Mouse (Mus musculus) MEL (cell line): ENCODE results near the gene Lhfpl3. TPM values are rescaled to one million over a fixed set of nuclear protein-coding genes. Genes with fewer than 3 reads are reported as not detected.

ENCODE experiments used
- DNase-seq: peaks from one replicate; pipeline ENCODE4 v3.0.0; 2011; ENCODE audit warnings: low read depth, low spot score
- H3K27ac ChIP-seq: 2 replicates; pipeline ENCODE4 v1.5.1; 2012; ENCODE audit warnings: low read depth, mild to moderate bottlenecking, control low read depth, low read length, moderate library complexity; ENCODE audit not compliant: control insufficient read depth
- H3K27me3 ChIP-seq, 2 experiments: fragments of 150-350 bp in 1 of 2; sonication (generic) in 1 of 2; 2 replicates each; pipeline ENCODE4 v1.6.1; 2012; ENCODE audit warnings: low read length in 2 of 2, mild to moderate bottlenecking in 2 of 2, improper control_type of control experiment in 1 of 2, moderate library complexity in 1 of 2; ENCODE audit not compliant: insufficient read depth in 2 of 2, control insufficient read depth in 1 of 2
- H3K36me3 ChIP-seq, 2 experiments: 2 replicates each; pipeline ENCODE4 v1.6.1; 2012 to 2014; ENCODE audit warnings: low read length in 2 of 2, improper control_type of control experiment in 1 of 2, inconsistent platforms in 1 of 2, mild to moderate bottlenecking in 1 of 2; ENCODE audit not compliant: insufficient read depth in 2 of 2, control insufficient read depth in 1 of 2
- H3K4me1 ChIP-seq, 2 experiments: fragments of 150-350 bp in 1 of 2; sonication (generic) in 1 of 2; 2 replicates each; pipeline ENCODE4 v1.6.1; 2012; ENCODE audit warnings: low read length in 2 of 2, improper control_type of control experiment in 1 of 2, mild to moderate bottlenecking in 1 of 2; ENCODE audit not compliant: insufficient read depth in 2 of 2, control insufficient read depth in 1 of 2
- H3K4me3 ChIP-seq, 2 experiments: fragments of 150-350 bp in 1 of 2; sonication (generic) in 1 of 2; 2 replicates each; pipeline ENCODE4 v1.5.1; 2012; ENCODE audit warnings: low read depth in 2 of 2, low read length in 2 of 2, mild to moderate bottlenecking in 2 of 2, moderate library complexity in 2 of 2, control low read depth in 1 of 2, improper control_type of control experiment in 1 of 2; ENCODE audit not compliant: control insufficient read depth in 1 of 2, insufficient read depth in 1 of 2
- H3K79me2 ChIP-seq: 2 replicates; pipeline ENCODE4 v1.6.1; 2012; ENCODE audit warnings: mild to moderate bottlenecking, low read length, moderate library complexity; ENCODE audit not compliant: control insufficient read depth, poor library complexity, insufficient read depth
- H3K9ac ChIP-seq: 2 replicates; pipeline ENCODE4 v1.6.1; 2012; ENCODE audit warnings: low read depth, mild to moderate bottlenecking, control low read depth, low read length, moderate library complexity; ENCODE audit not compliant: control insufficient read depth, poor library complexity, severe bottlenecking
- H3K9me3 ChIP-seq: fragments of 150-350 bp; sonication (generic); replicated peaks from 2 replicates; pipeline ENCODE4 v1.6.1; 2012; ENCODE audit warnings: mild to moderate bottlenecking, low read length, improper control_type of control experiment, moderate library complexity; ENCODE audit not compliant: insufficient read depth
- CHD1 ChIP-seq: IDR thresholded peaks from 2 replicates; pipeline ENCODE4 v1.6.1; 2012; ENCODE audit warnings: low read depth, mild to moderate bottlenecking, inconsistent platforms, low read length, improper control_type of control experiment
- CTCF ChIP-seq, 3 experiments: IDR thresholded peaks in 2 of 3; conservative IDR thresholded peaks in 1 of 3; 2 replicates each; pipeline ENCODE4 v1.5.1; 2011 to 2012; ENCODE audit warnings: low read length in 3 of 3, low read depth in 2 of 3, mild to moderate bottlenecking in 2 of 3, improper control_type of control experiment in 1 of 3, inconsistent platforms in 1 of 3, mixed read lengths in 1 of 3, moderate library complexity in 1 of 3; ENCODE audit not compliant: control insufficient read depth in 1 of 3, insufficient read depth in 1 of 3, poor library complexity in 1 of 3, severe bottlenecking in 1 of 3
- E2F4 ChIP-seq: IDR thresholded peaks from 2 replicates; pipeline ENCODE4 v1.6.1; 2011; ENCODE audit warnings: low read depth, low read length, improper control_type of control experiment, borderline replicate concordance
- ELF1 ChIP-seq: IDR thresholded peaks from 2 replicates; pipeline ENCODE4 v1.6.1; 2014; ENCODE audit warnings: low read depth, mild to moderate bottlenecking, inconsistent platforms, low read length, improper control_type of control experiment, moderate library complexity
- EP300 ChIP-seq, 2 experiments: IDR thresholded peaks; 2 replicates each; pipeline ENCODE4 v1.6.1; 2011; ENCODE audit warnings: improper control_type of control experiment in 2 of 2, low read length in 2 of 2, low read depth in 1 of 2, mild to moderate bottlenecking in 1 of 2
- GABPA ChIP-seq: IDR thresholded peaks from 2 replicates; pipeline ENCODE4 v1.6.1; 2012; ENCODE audit warnings: low read depth, mild to moderate bottlenecking, inconsistent platforms, low read length, improper control_type of control experiment, moderate library complexity
- GATA1 ChIP-seq: IDR thresholded peaks from 2 replicates; pipeline ENCODE4 v1.6.1; 2011; ENCODE audit warnings: low read depth, low read length, improper control_type of control experiment
- HCFC1 ChIP-seq: IDR thresholded peaks from 2 replicates; pipeline ENCODE4 v1.6.1; 2012; ENCODE audit warnings: low read depth, mild to moderate bottlenecking, inconsistent platforms, low read length, improper control_type of control experiment, moderate library complexity
- JUND ChIP-seq: IDR thresholded peaks from 2 replicates; pipeline ENCODE4 v1.6.1; 2011; ENCODE audit warnings: low read depth, mild to moderate bottlenecking, improper control_type of control experiment, low read length
- MAFK ChIP-seq: IDR thresholded peaks from 2 replicates; pipeline ENCODE4 v1.6.1; 2011; ENCODE audit warnings: low read depth, mild to moderate bottlenecking, low read length, improper control_type of control experiment, borderline replicate concordance
- MAX ChIP-seq: IDR thresholded peaks from 2 replicates; pipeline ENCODE4 v1.6.1; 2011; ENCODE audit warnings: low read length, improper control_type of control experiment
- MAZ ChIP-seq: IDR thresholded peaks from 2 replicates; pipeline ENCODE4 v1.6.1; 2012; ENCODE audit warnings: low read depth, mild to moderate bottlenecking, inconsistent platforms, low read length, improper control_type of control experiment
- MEF2A ChIP-seq: IDR thresholded peaks from 2 replicates; pipeline ENCODE4 v1.6.1; 2014; ENCODE audit warnings: low read depth, mild to moderate bottlenecking, inconsistent platforms, low read length, improper control_type of control experiment; ENCODE audit not compliant: poor library complexity, insufficient replicate concordance, severe bottlenecking; ENCODE audit errors: extremely low read depth
- MYC ChIP-seq: IDR thresholded peaks from 2 replicates; pipeline ENCODE4 v1.6.1; 2011; ENCODE audit warnings: low read depth, mild to moderate bottlenecking, low read length, improper control_type of control experiment, moderate library complexity
- NELFE ChIP-seq: IDR thresholded peaks from 2 replicates; pipeline ENCODE4 v1.6.1; 2011; ENCODE audit warnings: low read depth, low read length, improper control_type of control experiment
- POLR2AphosphoS2 ChIP-seq: IDR thresholded peaks from 2 replicates; pipeline ENCODE4 v1.6.1; 2011; ENCODE audit warnings: low read length, improper control_type of control experiment
- RAD21 ChIP-seq: IDR thresholded peaks from 2 replicates; pipeline ENCODE4 v1.6.1; 2011; ENCODE audit warnings: mild to moderate bottlenecking, low read depth, low read length, improper control_type of control experiment
- RCOR1 ChIP-seq: IDR thresholded peaks from 2 replicates; pipeline ENCODE4 v1.6.1; 2012; ENCODE audit warnings: low read depth, mild to moderate bottlenecking, inconsistent platforms, low read length, improper control_type of control experiment
- SMC3 ChIP-seq: IDR thresholded peaks from 2 replicates; pipeline ENCODE4 v1.6.1; 2011; ENCODE audit warnings: low read depth, low read length, improper control_type of control experiment
- TBP ChIP-seq: IDR thresholded peaks from 2 replicates; pipeline ENCODE4 v1.8.0; 2011; ENCODE audit warnings: low read depth, low read length, improper control_type of control experiment
- UBTF ChIP-seq: IDR thresholded peaks from 2 replicates; pipeline ENCODE4 v1.6.1; 2012; ENCODE audit warnings: low read depth, mild to moderate bottlenecking, inconsistent platforms, low read length, improper control_type of control experiment, moderate library complexity, borderline replicate concordance; ENCODE audit not compliant: insufficient read depth
- USF1 ChIP-seq: IDR thresholded peaks from 2 replicates; pipeline ENCODE4 v1.6.1; 2014; ENCODE audit warnings: low read depth, mild to moderate bottlenecking, inconsistent platforms, low read length, improper control_type of control experiment, moderate library complexity
- ZC3H11A ChIP-seq: IDR thresholded peaks from 2 replicates; pipeline ENCODE4 v1.6.1; 2012; ENCODE audit warnings: low read depth, mild to moderate bottlenecking, inconsistent platforms, low read length, improper control_type of control experiment
- ZKSCAN1 ChIP-seq: IDR thresholded peaks from 2 replicates; pipeline ENCODE4 v1.6.1; 2012; ENCODE audit warnings: low read depth, mild to moderate bottlenecking, inconsistent platforms, low read length, improper control_type of control experiment, moderate library complexity
- ZMIZ1 ChIP-seq: IDR thresholded peaks from 2 replicates; pipeline ENCODE4 v1.6.1; 2012; ENCODE audit warnings: low read depth, mild to moderate bottlenecking, inconsistent platforms, low read length, improper control_type of control experiment, moderate library complexity
- ZNF384 ChIP-seq: IDR thresholded peaks from 2 replicates; pipeline ENCODE4 v1.6.1; 2012; ENCODE audit warnings: low read depth, mild to moderate bottlenecking, inconsistent platforms, low read length, improper control_type of control experiment
- polyA plus RNA-seq, 2 experiments: library from polyadenylated mRNA; stranded (reverse) in 1 of 2; unstranded in 1 of 2; fragments of >175 nt in 1 of 2; fragments of >200 nt in 1 of 2; gene quantifications; 2 replicates each; pipeline versions ENCODE4 v1.2.1 to v1.2.4; 2012; ENCODE audit warnings: low replicate concordance in 2 of 2, low read depth in 1 of 2; ENCODE audit not compliant: insufficient read length in 2 of 2, insufficient read depth in 1 of 2, missing spikeins in 1 of 2
- total RNA-seq: library from RNA; depleted of rRNA; stranded (reverse); fragments of 300-350 nt; gene quantifications from 2 replicates; pipeline ENCODE4 v1.2.3, GENCODE M21; 2012

The Lhfpl3 gene
- total and polyA plus RNA-seq, 3 experiments = not detected

DNA sequence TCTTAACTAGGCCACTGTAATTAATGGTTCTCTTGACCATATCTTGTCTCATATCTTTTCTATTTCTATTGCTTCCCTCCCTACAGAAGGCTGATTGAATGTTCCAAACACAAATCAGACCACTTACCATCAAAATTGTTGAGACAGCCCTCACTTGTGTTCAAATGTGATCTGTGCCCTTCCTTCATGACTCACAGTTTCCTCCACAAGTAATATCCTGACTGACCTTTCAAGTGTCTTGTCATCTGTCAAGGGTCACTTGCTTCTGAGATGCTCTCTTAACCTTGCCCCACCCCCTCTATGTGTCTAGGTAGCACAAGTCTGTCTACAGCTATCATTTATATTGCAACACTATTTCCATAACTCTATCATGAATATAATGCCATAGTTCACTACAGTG lies 154.1 kb downstream of the Lhfpl3 start:
- H3K4me3 ChIP-seq = no peak overlapping the region
- no peak overlapping the region for H3K27ac ChIP-seq
- no peaks in the 10 kb centered on the region for H3K9me3 ChIP-seq
- H3K9ac ChIP-seq = no peak overlapping the region
- DNase-seq = no peak
- H3K36me3 ChIP-seq = no peaks in the 10 kb centered on the region
- H3K27me3 ChIP-seq = no peaks in the 10 kb centered on the region
- H3K79me2 ChIP-seq = no peaks in the 10 kb centered on the region
- no peaks in the 10 kb centered on the region for H3K4me1 ChIP-seq
- TF ChIP-seq GATA1 (no peak), POLR2AphosphoS2 (no peak), TBP (no peak), SMC3 (no peak), CHD1 (no peak), MAZ (no peak), RCOR1 (no peak), ZNF384 (no peak), EP300 (IDR thresholded peaks at IDR 0.05; ENCODE audit: low read depth in 1 of 2, low read length in 2 of 2) (no peak), ZC3H11A (no peak), USF1 (no peak), GABPA (no peak), E2F4 (no peak), CTCF (IDR thresholded peaks at IDR 0.05 in 2 of 3, conservative IDR thresholded peaks at IDR 0.05 in 1 of 3; ENCODE audit: control insufficient read depth in 1 of 3, insufficient read depth in 1 of 3, low read depth in 2 of 3, low read length in 3 of 3, poor library complexity in 1 of 3, severe bottlenecking in 1 of 3) (no peak), ZKSCAN1 (no peak), UBTF (no peak), HCFC1 (no peak), MYC (no peak), MAFK (no peak), JUND (no peak)

DNA sequence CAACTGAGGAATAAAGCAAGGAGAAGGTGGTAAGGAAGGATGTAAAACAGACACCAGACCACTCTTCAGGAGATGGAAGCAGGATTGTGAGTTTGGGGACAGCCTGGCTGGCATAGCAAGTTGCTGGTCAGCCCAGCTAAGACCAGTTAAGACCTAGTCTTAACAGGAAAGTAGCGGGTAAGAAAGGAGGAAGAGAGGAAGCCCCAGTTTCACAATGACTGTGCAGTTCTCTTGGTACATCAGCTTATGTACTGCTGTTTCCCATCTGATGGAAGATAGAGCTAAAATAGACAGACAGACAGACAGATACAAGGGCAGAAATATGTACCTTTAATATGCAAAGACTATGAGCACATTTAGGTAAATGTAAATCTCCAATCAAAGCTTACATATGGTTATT lies 171.3 kb downstream of the Lhfpl3 start:
- no peak overlapping the region for H3K4me3 ChIP-seq
- H3K36me3 ChIP-seq = no peaks in the 10 kb centered on the region
- no peaks in the 10 kb centered on the region for H3K4me1 ChIP-seq
- H3K27ac ChIP-seq = no peak overlapping the region
- TF ChIP-seq HCFC1 = no peak
- TF ChIP-seq ZMIZ1 = no peak
- TF ChIP-seq MEF2A = no peak
- TF ChIP-seq CTCF (IDR thresholded peaks at IDR 0.05 in 2 of 3, conservative IDR thresholded peaks at IDR 0.05 in 1 of 3; ENCODE audit: control insufficient read depth in 1 of 3, insufficient read depth in 1 of 3, low read depth in 2 of 3, low read length in 3 of 3, poor library complexity in 1 of 3, severe bottlenecking in 1 of 3) = no peak
- TF ChIP-seq RAD21 = no peak
- no peak for TF ChIP-seq MAZ
- no peak for TF ChIP-seq NELFE
- TF ChIP-seq ELF1 = no peak
- no peak for TF ChIP-seq MAX
- no peak for TF ChIP-seq CHD1
- TF ChIP-seq SMC3 = no peak
- no peak for TF ChIP-seq POLR2AphosphoS2
- no peaks in the 10 kb centered on the region for H3K27me3 ChIP-seq
- H3K79me2 ChIP-seq = no peaks in the 10 kb centered on the region
- no peaks in the 10 kb centered on the region for H3K9me3 ChIP-seq
- no peak overlapping the region for H3K9ac ChIP-seq
- no peak for DNase-seq
